Mouse (Mus musculus) small intestine, adult 2 months (tissue): ENCODE data around the gene Nfu1.

ENCODE experiments used
- CTCF ChIP-seq: fragments of 200-500 bp; IDR thresholded peaks from 2 replicates; pipeline ENCODE4 v1.5.1; 2012; ENCODE audit warnings: low read depth, mild to moderate bottlenecking, control low read depth, inconsistent platforms, low read length, moderate library complexity, mixed read lengths; ENCODE audit not compliant: insufficient replicate concordance, insufficient read length; ENCODE audit errors: extremely low read depth
- POLR2A ChIP-seq: fragments of 200-500 bp; IDR thresholded peaks from 2 replicates; pipeline ENCODE4 v1.6.1; 2012; ENCODE audit warnings: low read depth, mild to moderate bottlenecking, control low read depth, inconsistent platforms, low read length, moderate library complexity

- TF ChIP-seq POLR2A (no peak), CTCF (no peak)
Observed at GRCm38 (mm10) chr6:87045507-87045906, 36.5 kb downstream of the Nfu1 start.
